Mouse (Mus musculus): Measurements from ENCODE around the gene Akap6. TPM values are rescaled to one million over a fixed set of nuclear protein-coding genes. Genes with fewer than 3 reads are reported as not detected.
A peak's percentile ranks its signal among the peaks of the same experiment; 100 is the strongest.

Gene Akap6
- polyA plus RNA-seq, 1 experiment from 2014 or later, result 0.11 TPM

- Histone ChIP-seq H3K36me3 (ENCODE audit: insufficient read depth, low read length) (no peaks in the 10 kb centered on the region), H3K4me2 (ENCODE audit: low read length) (no peak overlapping the region), H3K27me3 (ENCODE audit: insufficient read depth, low read length) (no peaks in the 10 kb centered on the region), H3K9me3 (replicated peaks; ENCODE audit: low read length) (no peaks in the 10 kb centered on the region), H3K27ac (no peak overlapping the region), H3K9ac (ENCODE audit: low read depth, low read length) (no peak overlapping the region), H3K4me1 (replicated peaks; ENCODE audit: insufficient read depth, low read length) (peaks cover 9% of the 10 kb centered on the region; the same call in 1 of the 2 replicates), H3K4me3 (replicated peaks; ENCODE audit: low read depth, low read length) (no peak overlapping the region)
- DNase-seq (ENCODE audit: low spot score), result no peak
- no peak for ATAC-seq (replicated peaks; ENCODE audit: low FRiP score, low read depth)
- whole genome bisulfite sequencing, result 66% methylated on average over 5 of the region's 5 CpGs
- no peak for TF ChIP-seq CTCF (IDR thresholded peaks at IDR 0.05; ENCODE audit: low read depth)
Measured at GRCm38 (mm10) chr12:52698276-52698930, 780 bp upstream of the Akap6 start.

GRCm38 (mm10) chr12:52699961-52700696 lies 946 bp downstream of the Akap6 start:
- H3K4me3 ChIP-seq (replicated peaks; ENCODE audit: low read depth, low read length), result no peak overlapping the region
- no peak overlapping the region for H3K27ac ChIP-seq
- DNase-seq (ENCODE audit: low spot score), result no peak
- H3K4me1 ChIP-seq (replicated peaks; ENCODE audit: insufficient read depth, low read length), result peaks cover 9% of the 10 kb centered on the region; the same call in 1 of the 2 replicates
- H3K4me2 ChIP-seq (ENCODE audit: low read length), result peak overlapping the region; percentile 59
- no peaks in the 10 kb centered on the region for H3K36me3 ChIP-seq (ENCODE audit: insufficient read depth, low read length)
- no peak for ATAC-seq (replicated peaks; ENCODE audit: low FRiP score, low read depth)
- no peak for TF ChIP-seq CTCF (IDR thresholded peaks at IDR 0.05; ENCODE audit: low read depth)
- WGBS, result 35% methylated on average over 15 of the region's 15 CpGs
- H3K27me3 ChIP-seq (ENCODE audit: insufficient read depth, low read length), result no peaks in the 10 kb centered on the region
- H3K9me3 ChIP-seq (replicated peaks; ENCODE audit: low read length), result no peaks in the 10 kb centered on the region
- H3K9ac ChIP-seq (ENCODE audit: low read depth, low read length), result no peak overlapping the region

- peak; percentile 3 for DNase-seq (ENCODE audit: low spot score)
- Histone ChIP-seq H3K9me3 (replicated peaks; ENCODE audit: low read length) (no peaks in the 10 kb centered on the region), H3K9ac (ENCODE audit: low read depth, low read length) (0 out of 2 replicates have a peak overlapping the region, but pooled peaks have one; percentile 8), H3K36me3 (ENCODE audit: insufficient read depth, low read length) (no peaks in the 10 kb centered on the region), H3K4me1 (replicated peaks; ENCODE audit: insufficient read depth, low read length) (peaks cover 9% of the 10 kb centered on the region; the same call in 1 of the 2 replicates), H3K27me3 (ENCODE audit: insufficient read depth, low read length) (no peaks in the 10 kb centered on the region), H3K4me3 (replicated peaks; ENCODE audit: low read depth, low read length) (no peak overlapping the region; the same call in 1 of the 2 replicates), H3K4me2 (ENCODE audit: low read length) (peak overlapping the region; percentile 59), H3K27ac (no peak overlapping the region; the same call in 1 of the 2 replicates)
- 0 out of 2 replicates have a peak, but pooled peaks have one; percentile 36 for ATAC-seq (replicated peaks; ENCODE audit: low FRiP score, low read depth)
- 20% methylated on average over 15 of the region's 15 CpGs for WGBS
- TF ChIP-seq CTCF (IDR thresholded peaks at IDR 0.05; ENCODE audit: low read depth), result no peak
Measured at GRCm38 (mm10) chr12:52700697-52701191, 1.6 kb downstream of the Akap6 start.

- no peaks in the 10 kb centered on the region for H3K36me3 ChIP-seq (ENCODE audit: insufficient read depth, low read length)
- 5% methylated on average over 9 of the region's 9 CpGs for WGBS
- H3K9ac ChIP-seq (ENCODE audit: low read depth, low read length), result peak overlapping the region; percentile 8; the same call in 1 of the 2 replicates
- TF ChIP-seq CTCF (IDR thresholded peaks at IDR 0.05; ENCODE audit: low read depth), result no peak
- DNase-seq (ENCODE audit: low spot score) (peak; percentile 60), ATAC-seq (replicated peaks; ENCODE audit: low FRiP score, low read depth) (peak; percentile 59)
- H3K4me3 ChIP-seq (replicated peaks; ENCODE audit: low read depth, low read length), result no peak overlapping the region; the same call in 1 of the 2 replicates
- peak overlapping the region; percentile 59 for H3K4me2 ChIP-seq (ENCODE audit: low read length)
- H3K27me3 ChIP-seq (ENCODE audit: insufficient read depth, low read length), result no peaks in the 10 kb centered on the region
- H3K27ac ChIP-seq, result no peak overlapping the region; the same call in 1 of the 2 replicates
- H3K9me3 ChIP-seq (replicated peaks; ENCODE audit: low read length), result no peaks in the 10 kb centered on the region
- H3K4me1 ChIP-seq (replicated peaks; ENCODE audit: insufficient read depth, low read length), result peaks cover 9% of the 10 kb centered on the region; the same call in 1 of the 2 replicates
Measured at GRCm38 (mm10) chr12:52701201-52701641, 2.0 kb downstream of the Akap6 start.

- Histone ChIP-seq H3K4me3 (replicated peaks; ENCODE audit: low read depth, low read length) (no peak overlapping the region), H3K4me1 (replicated peaks; ENCODE audit: insufficient read depth, low read length) (peaks cover 9% of the 10 kb centered on the region; the same call in 1 of the 2 replicates), H3K9ac (ENCODE audit: low read depth, low read length) (no peak overlapping the region), H3K27ac (no peak overlapping the region), H3K36me3 (ENCODE audit: insufficient read depth, low read length) (no peaks in the 10 kb centered on the region), H3K4me2 (ENCODE audit: low read length) (no peak overlapping the region), H3K9me3 (replicated peaks; ENCODE audit: low read length) (no peaks in the 10 kb centered on the region), H3K27me3 (ENCODE audit: insufficient read depth, low read length) (no peaks in the 10 kb centered on the region)
- ATAC-seq (replicated peaks; ENCODE audit: low FRiP score, low read depth) (no peak), DNase-seq (ENCODE audit: low spot score) (no peak)
- TF ChIP-seq CTCF (IDR thresholded peaks at IDR 0.05; ENCODE audit: low read depth), result no peak
- 87% methylated on average over 12 of the region's 12 CpGs for WGBS
Measured at GRCm38 (mm10) chr12:52702368-52702967, 3.3 kb downstream of the Akap6 start.

GRCm38 (mm10) chr12:52704081-52704480 lies 4.9 kb downstream of the Akap6 start:
- no peak for ATAC-seq (replicated peaks; ENCODE audit: low FRiP score, low read depth)
- H3K4me2 ChIP-seq (ENCODE audit: low read length), result no peak overlapping the region
- no peak overlapping the region for H3K4me3 ChIP-seq (replicated peaks; ENCODE audit: low read depth, low read length)
- H3K27ac ChIP-seq, result no peak overlapping the region
- TF ChIP-seq CTCF (IDR thresholded peaks at IDR 0.05; ENCODE audit: low read depth), result no peak
- peaks cover 9% of the 10 kb centered on the region; the same call in 1 of the 2 replicates for H3K4me1 ChIP-seq (replicated peaks; ENCODE audit: insufficient read depth, low read length)
- no peaks in the 10 kb centered on the region for H3K27me3 ChIP-seq (ENCODE audit: insufficient read depth, low read length)
- WGBS, result 60% methylated on average over 4 of the region's 4 CpGs
- H3K36me3 ChIP-seq (ENCODE audit: insufficient read depth, low read length), result no peaks in the 10 kb centered on the region
- DNase-seq (ENCODE audit: low spot score), result no peak
- H3K9me3 ChIP-seq (replicated peaks; ENCODE audit: low read length), result no peaks in the 10 kb centered on the region
- no peak overlapping the region for H3K9ac ChIP-seq (ENCODE audit: low read depth, low read length)
